Mouse (Mus musculus) ES-CJ7 (cell line): Measurements from ENCODE around the gene Plb1.
A peak's percentile ranks its signal among the peaks of the same experiment; 100 is the strongest.

ENCODE experiments used
- DNase-seq: peaks from one replicate; pipeline ENCODE4 v3.0.0; 2011; ENCODE audit warnings: low read depth, low spot score

Gene Plb1

GRCm38 (mm10) chr5:32332591-32332990, 100.1 kb downstream of the Plb1 start:
- DNase-seq: no peak

DNA sequence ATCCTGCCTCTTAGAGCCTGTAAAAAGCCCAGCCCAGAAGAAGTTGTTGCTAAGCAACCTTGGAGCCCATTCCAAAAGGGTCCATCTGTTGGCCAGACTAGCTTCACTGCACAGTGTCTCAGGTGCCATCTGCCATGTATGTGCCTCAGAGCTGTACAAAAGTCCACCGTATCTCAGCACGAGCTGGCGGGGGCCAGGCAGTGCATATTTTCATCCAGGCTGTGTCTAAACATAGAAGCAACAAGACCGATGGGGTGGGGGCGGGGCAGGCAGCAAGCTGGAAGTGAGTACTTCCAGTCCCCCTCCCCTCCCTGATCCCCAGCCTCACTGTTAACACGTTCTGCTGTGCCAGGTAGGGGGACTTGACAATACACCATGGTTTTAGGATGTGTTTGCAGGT, 102.7 kb downstream of the Plb1 start:
- no peak for DNase-seq

- DNase-seq: no peak
These were observed 103.6 kb downstream of the Plb1 start for GRCm38 (mm10) chr5:32336092-32336491.

DNA sequence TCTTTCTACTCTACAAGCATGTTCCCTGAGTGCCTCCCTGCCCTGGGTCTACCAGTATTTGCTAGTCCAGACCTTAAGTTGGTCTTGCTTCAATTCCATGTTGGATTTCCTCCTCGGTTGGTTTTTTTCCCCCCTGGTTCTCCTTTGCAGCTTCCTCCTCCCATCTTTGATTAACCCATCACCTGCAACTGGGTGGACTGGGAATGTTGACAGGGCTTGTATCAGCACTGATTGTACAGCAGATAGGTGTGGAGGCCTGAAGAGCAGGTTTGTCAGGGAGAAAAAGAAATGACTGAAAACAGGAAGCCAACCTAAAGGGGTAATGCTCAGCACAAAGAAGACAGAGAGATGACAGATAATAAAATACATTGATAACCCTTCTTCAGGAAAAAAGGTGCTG, 104.8 kb downstream of the Plb1 start:
- DNase-seq: no peak

GRCm38 (mm10) chr5:32338339-32338738, 105.8 kb downstream of the Plb1 start:
- DNase-seq: peak; percentile 20

DNA sequence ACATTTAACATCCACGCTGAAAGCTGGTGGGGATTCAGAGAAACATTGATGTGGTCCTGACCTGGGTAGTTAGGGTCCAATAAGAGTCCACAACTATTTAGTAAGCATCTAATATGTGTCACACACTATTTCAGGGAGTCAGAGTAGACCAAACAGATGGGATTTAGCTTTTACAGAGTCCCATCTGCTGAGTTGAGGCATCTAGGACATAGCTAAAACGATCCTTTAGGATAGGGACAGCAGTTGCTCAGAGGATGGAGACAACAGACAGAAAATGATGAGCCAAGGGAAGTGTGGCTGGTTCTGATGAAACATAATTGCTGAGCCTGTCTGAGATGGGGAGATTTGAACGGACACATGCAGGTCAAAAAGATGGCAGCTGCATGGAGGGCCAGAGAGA, 106.3 kb downstream of the Plb1 start:
- no peak for DNase-seq

DNA sequence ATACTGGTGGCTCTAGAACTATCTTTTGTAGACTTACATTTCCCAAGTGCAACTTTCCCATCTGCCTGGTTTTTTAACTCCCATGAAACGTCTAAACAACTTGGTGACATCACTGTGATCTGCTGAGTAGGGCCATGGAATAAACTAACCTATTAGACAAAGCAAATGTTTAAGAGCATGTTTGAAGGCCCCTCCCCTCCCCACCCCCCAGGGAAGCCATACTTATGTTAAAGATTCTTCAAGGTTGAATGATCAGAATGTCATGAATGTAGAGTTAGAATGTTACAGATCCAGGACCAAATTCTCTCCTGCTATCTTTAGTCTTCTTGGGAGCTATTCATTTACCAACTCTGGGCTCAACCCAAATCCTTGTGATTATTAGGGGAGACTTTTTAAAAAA, 107.7 kb downstream of the Plb1 start:
- no peak for DNase-seq

GRCm38 (mm10) chr5:32342711-32343285, 110.3 kb downstream of the Plb1 start:
- no peak for DNase-seq

DNA sequence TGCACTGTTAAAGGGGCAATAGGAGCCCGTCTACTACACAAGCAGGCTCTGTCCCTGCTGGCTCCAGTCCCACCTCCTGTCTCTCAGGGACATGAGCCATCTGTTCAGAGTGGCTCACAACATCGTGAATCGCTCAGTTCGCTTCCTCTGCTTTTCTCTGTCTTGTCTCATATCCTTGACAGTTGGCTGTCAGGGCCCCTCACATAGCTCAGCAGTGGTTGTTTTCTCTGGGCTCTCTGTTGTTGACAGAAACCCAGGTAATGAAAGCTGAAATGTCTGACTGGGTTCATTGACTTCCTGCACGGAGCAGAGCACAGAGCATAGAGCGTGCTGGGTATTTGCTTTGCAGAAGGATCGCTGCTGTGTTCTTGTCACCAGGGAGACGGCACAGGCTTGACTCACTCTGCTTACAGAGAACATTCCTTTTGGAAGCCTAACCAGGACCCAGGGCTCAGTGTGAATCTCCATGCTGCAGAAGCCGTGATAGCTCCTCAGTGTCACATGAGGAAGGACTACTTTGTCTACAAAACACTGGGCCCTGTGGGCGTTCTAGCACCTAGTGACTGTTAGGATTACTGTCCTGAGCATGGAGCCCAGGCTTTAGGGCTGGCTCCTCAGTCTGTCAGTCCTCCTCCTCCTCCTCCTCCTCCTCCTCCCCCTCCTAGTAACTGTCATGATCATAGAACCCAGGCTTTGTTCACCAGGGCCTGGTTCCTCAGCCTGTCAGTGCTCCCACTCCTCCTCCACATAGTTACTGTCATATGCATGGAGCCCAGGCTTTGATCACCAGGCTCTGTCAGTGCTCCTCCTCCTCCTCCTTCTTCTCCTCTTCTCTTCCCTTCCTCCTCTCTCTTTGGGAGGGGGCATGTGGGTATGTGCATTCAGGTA, 113.8 kb downstream of the Plb1 start:
- DNase-seq: no peak

DNA sequence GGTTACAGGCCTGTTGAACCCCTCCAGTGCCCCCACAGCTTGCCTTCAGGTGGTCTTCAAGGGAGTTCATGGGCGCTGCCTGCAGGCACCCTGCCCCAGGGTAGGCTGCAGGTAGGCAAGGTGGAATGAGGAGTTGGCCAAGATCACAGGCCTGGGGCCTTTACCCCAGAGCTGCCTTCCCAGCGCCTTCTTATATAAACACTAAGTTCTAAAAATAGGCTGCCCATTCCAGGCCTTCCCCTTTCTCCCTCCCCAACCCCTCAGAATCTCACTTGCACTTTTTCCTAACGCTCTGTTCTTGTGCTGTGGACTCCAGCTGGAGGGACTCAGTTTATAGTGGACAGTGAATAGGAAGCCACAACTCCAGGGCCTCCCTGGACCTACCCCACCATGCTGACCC, 117.2 kb downstream of the Plb1 start:
- DNase-seq: no peak

DNA sequence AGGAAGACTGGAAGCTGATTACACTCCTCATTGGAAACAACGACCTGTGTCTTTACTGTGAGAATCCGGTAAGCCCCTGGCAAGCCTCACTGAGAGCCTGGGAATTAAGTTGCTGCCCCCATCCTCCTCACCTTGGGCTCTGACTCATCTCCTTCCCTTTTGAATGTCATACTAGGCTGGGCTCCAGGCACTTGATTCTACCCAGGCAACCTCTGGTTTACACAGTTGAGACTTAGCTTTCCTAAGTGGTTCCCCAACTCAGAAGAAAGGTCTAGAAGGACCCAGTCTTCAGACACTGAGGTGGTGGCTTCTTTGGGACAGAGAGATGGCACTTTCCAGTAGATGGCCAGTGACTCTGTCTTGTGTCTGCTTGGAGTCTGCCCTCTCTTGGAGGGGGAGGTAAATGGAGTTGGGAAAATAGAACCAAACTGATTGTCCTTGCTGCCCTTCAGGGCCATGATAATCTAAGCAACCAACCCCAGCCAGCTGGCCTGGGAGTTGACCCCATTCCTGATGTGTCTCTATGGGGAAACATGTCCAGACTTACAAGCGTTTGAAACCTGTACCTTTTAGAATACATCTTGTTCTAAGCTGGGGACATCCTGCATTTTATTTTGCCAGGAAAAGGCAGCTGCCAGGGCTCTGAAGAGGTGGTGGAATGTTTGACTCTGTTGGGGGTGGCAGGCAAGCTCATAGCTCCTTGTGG, 118.2 kb downstream of the Plb1 start:
- DNase-seq: no peak

DNA sequence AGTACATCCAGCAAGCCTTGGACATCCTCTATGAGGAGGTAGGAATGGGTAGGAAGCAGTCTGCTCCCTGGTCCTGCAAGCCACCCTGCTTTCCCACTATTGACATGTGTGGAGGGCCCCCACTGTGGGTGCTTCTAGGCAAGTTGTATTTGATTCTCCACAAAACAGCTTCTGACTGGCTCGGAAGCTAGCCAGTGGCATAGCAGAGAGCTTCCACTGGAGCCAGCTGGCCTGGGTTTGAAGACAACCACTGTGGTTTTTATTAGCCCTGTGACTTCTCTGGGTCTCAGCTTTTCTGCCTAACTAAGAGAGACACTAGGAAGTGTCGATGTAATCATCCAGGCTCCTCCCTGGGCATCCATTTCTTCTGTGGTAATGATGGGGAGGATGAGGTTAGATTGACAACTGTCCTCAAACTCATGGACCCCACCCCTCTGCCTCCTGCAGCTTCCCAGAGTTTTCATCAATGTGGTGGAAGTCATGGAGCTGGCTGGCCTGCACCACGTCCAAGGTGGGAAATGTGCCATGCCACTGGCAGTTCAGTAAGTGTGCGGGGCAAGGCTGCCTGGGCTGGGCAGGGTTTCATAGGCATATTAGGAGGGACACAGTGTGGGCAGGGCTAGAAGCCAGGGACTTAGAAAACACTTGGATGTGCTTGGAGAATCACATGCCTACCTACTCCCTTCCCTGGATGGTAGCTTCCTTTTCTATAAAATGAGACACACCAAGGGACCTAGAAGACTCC, 119.4 kb downstream of the Plb1 start:
- no peak for DNase-seq

DNA sequence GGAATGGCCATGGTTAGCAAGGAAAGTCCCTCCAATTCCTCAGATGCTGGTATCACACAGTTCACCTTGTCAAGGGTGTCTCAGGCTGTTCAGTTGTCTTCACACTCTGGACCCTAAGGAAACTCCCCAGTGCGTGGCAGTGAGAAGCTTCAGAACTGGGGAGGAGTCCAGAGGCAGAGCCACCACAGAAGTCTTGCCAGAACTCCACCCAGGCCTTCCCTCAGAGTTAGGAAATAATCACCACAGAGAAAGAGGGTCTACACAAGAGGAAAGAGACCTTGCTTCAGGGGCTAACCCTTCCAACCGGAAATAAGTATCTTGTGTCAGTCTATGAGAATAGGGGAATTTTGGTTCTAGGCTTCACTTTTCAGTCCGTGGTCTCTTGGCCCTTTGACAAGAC, 120.3 kb downstream of the Plb1 start:
- DNase-seq: no peak

- no peak for DNase-seq
These were observed 120.8 kb downstream of the Plb1 start for GRCm38 (mm10) chr5:32353280-32353679.

GRCm38 (mm10) chr5:32360511-32360910, 128.0 kb downstream of the Plb1 start:
- no peak for DNase-seq

DNA sequence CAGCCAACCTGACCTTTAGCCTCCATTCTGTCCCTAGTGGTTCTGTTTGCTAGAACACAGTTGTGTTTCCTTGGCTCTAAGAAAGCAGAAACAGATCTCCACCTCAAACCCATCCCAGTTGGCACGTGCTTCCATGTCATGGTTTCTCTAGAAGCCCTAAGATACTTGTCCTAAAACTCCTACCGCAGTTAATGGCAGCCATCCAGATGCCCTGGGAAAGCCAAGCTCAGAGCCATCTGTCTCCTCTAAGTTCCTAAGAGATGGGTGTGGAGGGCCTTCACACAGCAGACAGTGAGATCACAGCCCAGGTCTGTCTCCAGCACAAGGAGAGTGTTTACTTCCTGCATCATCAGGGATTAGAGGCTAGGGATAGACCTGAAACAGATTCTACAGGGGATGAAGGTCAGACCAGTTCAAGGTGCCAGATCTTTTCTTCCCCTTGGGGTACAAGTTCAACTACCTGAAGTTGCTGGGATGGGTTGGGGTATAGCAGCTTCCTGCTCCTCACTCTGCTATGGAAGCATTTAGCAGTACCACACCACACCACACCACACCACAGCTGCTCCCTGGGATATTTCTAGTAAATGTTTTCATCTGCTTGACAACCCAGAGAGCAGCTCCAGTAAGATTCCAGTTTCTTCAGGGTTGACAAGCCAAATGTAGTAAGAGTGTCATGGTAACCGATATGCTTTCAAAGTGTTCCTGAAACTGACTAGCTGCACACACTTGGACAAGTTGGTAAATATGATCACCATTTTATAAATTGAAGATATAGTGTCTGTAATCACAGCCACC, 129.1 kb downstream of the Plb1 start:
- no peak for DNase-seq

DNA sequence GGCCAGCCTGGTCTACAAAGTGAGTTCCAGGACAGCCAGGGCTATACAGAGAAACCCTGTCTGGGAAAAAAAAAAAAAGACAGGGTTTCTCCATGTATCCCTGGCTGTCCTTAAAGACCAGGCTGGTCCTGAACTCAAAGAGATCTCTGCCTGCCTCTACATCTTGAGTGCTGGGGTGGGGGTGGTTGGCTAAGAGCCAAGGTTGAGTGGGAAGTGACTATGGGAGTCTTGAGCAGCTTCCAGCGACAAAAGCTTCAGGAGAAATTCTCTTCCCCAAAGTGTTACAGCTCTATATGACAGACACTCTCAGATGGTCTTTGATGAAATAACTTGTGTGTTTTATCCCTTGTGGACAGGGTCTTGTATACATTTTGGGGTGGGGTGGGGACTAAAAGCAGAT, 136.9 kb downstream of the Plb1 start:
- no peak for DNase-seq

- no peak for DNase-seq
These were observed 138.7 kb downstream of the Plb1 start for GRCm38 (mm10) chr5:32371239-32371638.

DNA sequence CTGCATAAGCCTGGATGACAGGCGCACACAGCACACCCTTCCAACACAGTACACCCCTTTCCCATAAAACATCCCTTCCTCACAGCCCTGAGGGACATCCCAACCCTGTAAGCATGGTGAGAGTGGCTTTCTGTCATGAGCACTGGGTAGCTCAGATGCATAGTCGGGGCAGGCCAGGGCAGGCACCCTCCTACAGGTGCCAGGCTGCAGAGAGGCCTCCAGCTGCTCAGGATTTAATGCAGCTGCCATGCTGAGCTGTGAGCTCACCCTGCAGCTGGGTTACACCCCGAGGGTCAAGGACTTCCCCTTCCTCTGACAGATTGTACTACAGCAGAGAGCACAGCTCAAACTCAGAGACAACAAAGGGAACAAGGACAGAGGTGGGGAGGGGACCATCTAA, 146.0 kb downstream of the Plb1 start:
- DNase-seq: peak; percentile 7

DNA sequence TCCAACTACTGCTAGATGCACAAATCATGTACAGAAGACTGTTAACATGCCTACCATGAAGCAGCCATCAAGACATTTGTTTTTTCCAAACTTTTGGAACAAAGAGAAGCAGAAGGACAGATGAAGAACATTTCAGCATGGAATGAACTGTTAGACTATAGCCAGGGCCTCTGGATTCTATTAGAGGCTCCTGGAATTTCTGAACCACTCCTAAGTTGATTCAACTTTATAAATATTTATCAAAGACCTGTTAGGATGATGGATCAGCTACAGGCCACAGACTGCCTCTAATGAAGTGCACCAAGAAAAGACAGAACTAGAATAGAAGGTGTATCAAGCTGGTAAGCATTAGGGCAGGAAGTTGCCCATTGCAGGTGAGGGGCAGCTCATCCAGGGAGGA, 156.1 kb downstream of the Plb1 start:
- DNase-seq: no peak

GRCm38 (mm10) chr5:32390295-32390694, 157.8 kb downstream of the Plb1 start:
- no peak for DNase-seq
